Mouse (Mus musculus) thymus, adult 2 months (tissue): ENCODE data around the gene Megf11.

ENCODE experiments used
- CTCF ChIP-seq: fragments of 200-500 bp; IDR thresholded peaks from 2 replicates; pipeline ENCODE4 v1.5.1; 2012; ENCODE audit warnings: mild to moderate bottlenecking, control low read depth, low read length, moderate library complexity, borderline replicate concordance; ENCODE audit not compliant: control insufficient read depth, poor library complexity, insufficient read depth; ENCODE audit errors: extremely low read depth
- POLR2A ChIP-seq: fragments of 200-500 bp; IDR thresholded peaks from 2 replicates; pipeline ENCODE4 v1.6.1; 2012; ENCODE audit warnings: mild to moderate bottlenecking, low read length, control low read depth, moderate library complexity; ENCODE audit not compliant: control insufficient read depth, poor library complexity, insufficient read depth; ENCODE audit errors: extremely low read depth

- TF ChIP-seq CTCF (no peak), POLR2A (no peak)
Measured at GRCm38 (mm10) chr9:64445981-64446380, 60.6 kb downstream of the Megf11 start.
